Mouse (Mus musculus) liver (tissue): ENCODE measurements around the gene Fnd3c2.
"Not testable (repeated sequence)": the region's sequence is repeated elsewhere in the genome, so short reads cannot be mapped to it uniquely, and the experiment has no call there.

Source experiments
- DNase-seq: peaks from one replicate; pipeline ENCODE4 v3.0.0-alpha.2; 2020; ENCODE audit warnings: mixed read lengths

The Fnd3c2 gene

DNA sequence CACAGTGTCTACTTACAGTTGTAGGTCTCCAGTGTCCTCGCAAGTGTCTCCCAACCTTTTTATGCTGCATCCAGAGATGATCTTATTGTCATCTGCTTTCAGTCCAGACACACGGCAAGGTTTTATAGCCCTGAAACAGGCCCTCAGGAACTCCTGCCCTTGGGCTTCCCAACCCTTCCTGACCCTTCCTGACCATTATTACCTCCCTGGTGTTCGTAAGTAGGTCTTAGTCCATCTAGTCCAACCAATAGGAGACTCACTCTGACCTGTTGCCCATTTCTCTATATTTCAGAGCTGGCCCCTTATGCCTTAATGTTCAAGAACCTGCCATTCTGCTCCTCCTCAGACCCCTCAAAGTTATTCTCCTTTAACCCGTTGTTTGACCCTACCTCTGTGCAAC lies at the start of gene Fnd3c2:
Fnd3c2 (minus strand) TSS at position 101 of the 400 bp plus-strand sequence.
- DNase-seq, result no peak

DNA sequence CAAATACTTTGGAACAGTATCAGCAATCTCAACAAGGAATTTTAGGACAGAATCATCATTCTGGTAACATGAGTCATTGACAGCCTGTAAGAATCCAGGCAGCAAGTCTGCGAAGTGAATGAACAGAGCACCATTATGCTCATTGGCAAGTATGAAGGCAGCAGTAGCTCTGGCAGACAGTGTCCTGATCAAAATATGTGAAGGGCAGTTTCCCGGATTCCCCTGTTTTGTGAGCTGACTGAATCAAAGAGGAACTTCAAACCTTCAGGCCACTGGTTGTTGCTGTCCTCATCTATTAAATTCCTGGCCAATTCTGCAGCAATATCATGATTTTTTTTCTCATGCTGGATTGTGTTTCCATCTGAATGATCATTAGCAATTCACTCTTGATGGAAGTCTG lies 29.3 kb upstream of the Fnd3c2 start:
- no peak for DNase-seq

DNA sequence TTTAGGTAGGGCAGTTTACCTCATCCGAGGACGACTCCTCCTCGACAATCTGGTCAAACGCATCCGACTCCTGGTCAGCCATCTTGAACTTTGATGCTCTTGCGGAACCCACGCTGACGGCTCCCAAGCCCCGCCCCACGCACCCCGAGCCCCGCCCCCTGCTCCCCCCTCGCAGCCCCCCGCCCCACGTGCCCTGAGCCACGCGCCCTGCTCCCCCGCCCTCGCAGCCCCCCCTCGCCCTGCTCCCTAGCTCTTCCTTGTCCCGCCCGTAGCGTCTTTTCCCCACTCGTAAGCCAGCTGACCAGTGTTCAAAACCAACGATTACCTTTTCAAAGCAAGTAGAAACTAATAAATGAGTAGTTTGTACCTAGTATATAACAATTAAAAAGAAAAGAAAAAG lies 34.1 kb downstream of the Fnd3c2 start, which contains the start of gene Taf9b:
Taf9b (minus strand) TSS at position 101 of the 400 bp plus-strand sequence.
- no peak for DNase-seq

DNA sequence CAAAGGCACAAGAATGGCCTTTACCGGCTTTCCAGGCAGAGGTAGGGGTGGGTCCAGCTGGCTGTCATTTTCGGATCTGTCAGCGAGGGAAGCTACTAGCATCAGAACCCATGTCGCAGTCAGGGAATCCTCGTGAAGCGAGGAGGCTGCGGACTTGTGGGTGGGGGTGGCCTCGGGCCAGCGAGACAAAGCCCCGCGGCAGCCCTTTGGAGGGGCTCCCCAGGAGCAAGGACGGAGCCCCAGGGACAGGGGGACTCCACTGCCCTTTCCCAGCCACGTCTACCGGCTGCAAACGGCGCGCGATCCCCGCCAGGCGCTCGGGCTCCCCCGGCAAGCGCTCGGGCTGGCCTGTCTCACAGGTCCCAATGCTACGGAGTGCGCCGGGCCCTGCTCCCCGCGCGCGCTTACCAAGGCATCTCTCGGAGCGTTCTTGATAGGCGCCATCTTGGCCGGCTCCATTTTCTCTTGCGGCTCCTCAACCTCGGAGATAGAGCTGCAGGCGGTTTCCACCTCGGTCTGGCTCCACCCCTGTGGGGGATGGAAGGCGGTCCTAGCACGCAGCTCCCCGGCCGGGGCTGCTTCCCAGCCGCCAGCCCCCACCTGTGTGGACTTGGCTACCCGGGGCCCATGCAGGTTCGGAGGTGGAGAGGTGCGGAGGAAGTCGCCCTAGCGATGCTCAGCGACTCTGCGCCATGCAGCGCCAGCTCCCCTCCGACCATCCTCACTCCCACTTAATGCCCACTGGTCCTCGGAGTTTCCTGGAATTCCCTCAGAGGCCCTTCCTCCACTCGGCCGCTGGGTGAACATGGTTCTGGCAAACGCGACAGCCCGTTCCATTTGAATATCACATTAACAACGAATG lies 35.8 kb downstream of the Fnd3c2 start:
- peak; percentile 78 for DNase-seq

DNA sequence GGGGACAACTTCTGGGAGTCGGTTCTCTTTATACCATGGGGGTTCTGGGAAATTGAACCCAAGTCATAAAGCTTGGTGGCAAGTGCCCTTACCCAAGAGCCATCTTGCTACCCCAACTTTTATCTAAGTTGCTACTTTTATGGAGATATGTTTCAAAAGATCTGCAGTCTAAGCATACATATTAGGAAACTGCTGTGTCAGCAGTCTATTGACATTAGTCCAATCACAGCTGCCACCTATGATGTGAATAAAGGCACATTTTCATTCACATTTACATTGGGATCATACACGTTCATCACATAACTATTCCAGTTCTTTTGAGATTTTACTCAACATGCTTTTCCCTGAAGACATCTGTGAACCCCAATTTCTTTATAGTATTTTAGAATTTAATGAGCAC lies 46.1 kb downstream of the Fnd3c2 start:
- DNase-seq, result no peak

DNA sequence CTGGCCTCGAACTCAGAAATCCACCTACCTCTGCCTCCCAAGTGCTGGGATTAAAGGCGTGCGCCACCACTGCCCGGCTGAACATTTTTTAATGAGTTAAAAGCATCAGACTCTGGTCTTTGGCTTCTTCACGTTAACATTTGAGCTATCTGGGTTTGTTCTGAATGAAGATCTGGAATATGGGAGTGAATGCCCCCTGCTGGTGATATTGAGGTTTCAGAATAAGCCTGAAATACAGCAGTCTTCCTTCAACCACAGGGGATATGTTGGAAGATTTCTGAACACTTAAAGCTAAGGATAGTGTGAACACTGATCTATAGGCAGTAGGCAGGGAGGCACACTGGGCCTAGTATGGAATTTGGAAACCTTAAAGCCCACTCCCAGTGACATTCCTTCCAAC lies 56.3 kb downstream of the Fnd3c2 start:
- DNase-seq, result no peak

DNA sequence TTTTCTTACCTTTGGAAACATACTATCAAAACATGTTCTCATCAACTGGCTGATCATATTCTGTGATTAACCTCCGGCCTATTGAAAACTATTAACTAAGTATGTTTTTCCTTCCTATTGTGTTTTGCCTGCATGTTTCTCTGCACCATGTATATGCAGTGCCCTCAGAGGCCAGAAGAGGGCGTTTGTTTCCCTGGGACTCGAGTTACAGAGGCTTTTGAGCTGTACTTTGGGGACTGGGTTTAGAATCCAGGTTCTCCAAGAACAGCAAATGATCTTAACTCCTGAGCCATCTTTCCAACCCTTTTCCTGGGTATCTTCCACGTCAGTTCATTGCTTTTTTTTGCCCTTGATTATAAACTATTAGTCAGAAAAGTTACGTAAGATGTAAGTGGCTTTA lies 57.9 kb downstream of the Fnd3c2 start:
- DNase-seq, result peak; percentile 6

DNA sequence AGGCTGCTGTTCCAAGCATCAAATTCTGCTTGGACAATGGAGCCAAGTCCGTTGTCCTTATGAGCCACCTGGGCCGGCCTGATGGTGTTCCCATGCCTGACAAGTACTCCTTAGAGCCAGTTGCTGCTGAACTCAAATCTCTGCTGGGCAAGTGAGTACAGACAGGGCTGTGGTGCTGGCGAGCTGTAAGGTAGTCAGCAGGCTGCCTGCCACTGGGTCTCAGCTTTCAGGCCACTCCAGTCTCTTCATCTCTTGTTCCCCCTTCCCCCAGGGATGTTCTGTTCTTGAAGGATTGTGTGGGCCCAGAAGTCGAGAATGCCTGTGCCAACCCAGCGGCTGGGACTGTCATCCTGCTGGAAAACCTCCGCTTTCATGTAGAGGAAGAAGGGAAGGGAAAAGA lies 60.8 kb downstream of the Fnd3c2 start:
- DNase-seq, result not testable (repeated sequence)

DNA sequence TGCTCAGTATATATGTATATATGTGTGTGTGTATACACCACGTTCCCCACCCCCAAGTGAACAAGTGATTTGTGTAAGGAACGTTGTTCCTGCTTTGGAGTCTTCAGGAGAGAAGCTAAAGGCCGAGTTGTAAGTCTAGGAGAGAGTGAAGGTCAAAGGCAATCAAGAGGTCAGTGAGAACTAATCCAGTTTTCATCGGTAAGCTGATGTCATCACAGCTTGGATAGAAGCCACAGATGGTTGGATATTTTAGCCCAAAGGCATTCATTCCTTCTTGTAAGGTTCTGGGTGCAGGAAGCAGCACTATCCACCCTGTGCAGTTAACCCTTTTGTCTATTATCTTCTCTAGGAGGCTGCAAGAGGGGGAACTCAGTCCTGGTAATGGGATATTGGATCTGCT lies 65.1 kb downstream of the Fnd3c2 start:
- DNase-seq, result no peak

DNA sequence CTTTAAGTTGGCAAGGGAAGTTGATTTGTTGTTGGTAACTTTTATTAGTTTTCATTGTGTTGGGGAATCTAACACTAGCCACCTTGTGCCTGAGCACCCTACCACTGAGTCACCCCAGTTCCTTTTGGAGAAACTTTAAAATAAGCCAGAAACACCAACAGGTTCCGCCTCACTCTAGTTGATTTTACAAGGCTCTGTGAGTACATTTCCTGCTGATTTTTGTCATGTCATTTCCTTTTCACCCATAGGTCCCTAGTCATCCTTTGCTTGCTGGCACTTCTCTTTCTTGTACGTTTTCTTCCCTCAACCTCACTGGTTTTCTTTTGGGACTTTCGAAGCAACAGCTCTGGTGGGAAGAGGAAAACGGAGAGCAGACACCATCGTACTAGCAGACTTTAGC lies 65.8 kb downstream of the Fnd3c2 start:
- no peak for DNase-seq

DNA sequence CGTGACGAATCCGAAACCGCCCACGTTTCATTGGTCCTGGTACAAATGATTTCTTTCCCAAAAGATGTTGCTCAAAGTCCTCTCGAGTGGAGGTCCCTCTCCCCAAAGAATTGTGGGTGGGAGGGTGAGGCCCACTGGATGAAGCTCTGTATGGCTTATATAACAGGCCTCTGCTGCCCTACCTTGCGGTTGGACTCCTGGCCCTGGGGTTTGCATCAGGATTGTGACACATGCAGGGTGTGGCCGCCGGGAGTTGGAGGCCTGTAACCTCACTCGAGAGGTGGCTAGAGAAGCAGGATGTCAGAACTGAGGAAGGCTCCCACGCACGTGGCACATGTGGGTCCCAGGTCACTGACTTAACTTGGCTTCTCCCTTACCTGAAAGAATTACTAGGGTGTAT lies 67.4 kb downstream of the Fnd3c2 start:
- DNase-seq, result peak; percentile 66

DNA sequence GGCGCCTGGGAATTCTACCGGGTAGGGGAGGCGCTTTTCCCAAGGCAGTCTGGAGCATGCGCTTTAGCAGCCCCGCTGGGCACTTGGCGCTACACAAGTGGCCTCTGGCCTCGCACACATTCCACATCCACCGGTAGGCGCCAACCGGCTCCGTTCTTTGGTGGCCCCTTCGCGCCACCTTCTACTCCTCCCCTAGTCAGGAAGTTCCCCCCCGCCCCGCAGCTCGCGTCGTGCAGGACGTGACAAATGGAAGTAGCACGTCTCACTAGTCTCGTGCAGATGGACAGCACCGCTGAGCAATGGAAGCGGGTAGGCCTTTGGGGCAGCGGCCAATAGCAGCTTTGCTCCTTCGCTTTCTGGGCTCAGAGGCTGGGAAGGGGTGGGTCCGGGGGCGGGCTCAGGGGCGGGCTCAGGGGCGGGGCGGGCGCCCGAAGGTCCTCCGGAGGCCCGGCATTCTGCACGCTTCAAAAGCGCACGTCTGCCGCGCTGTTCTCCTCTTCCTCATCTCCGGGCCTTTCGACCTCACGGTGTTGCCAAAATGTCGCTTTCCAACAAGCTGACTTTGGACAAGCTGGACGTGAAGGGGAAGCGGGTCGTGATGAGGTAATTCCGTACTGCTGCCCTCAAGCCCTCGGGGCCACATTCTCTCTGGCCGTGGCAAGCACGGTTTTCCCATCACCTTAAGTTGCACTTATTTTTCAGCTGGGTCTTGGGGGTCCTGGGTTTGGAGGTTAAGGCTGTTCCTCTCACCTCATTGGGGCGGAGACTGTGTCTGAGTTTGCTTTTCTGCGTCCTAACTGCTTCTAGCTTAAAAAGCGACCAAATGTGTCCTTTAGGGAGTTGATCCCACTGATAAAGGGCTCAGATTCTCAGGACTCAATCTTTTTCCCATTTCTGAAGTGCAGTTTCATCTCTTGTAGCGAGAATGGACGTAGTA lies 68.2 kb downstream of the Fnd3c2 start, which contains the start of gene Pgk1:
Pgk1 (plus strand) TSS at position 388 of the 937 bp plus-strand sequence.
- DNase-seq, result peak; percentile 95

DNA sequence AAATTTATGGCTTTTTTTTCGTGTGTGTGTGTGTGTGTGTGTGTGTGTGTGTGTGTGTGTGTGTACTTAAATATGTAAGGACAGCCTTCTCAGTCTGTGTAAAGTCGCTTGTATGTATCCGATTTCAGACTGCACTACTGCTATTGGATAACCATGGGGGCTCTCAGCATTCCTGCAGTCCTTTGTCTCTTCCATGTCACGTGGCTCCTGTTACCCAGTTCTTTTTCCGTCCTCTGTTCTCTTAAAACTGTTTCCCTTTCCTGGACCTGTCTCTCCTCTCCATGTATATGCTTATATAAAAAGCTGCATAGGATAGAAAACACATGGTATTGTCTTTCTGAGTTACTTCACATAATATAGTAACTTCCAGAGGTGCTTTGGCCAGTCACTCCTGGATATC lies 69.5 kb downstream of the Fnd3c2 start:
- no peak for DNase-seq
